Mouse (Mus musculus) ES-Bruce4 (cell line): ENCODE measurements at regions not wholly inside any gene's neighbourhood (a gene's known extent, or its start where the extent isn't known, plus 50 kb on each side); places are given as distances from the start of the nearest gene placed in this dataset.

Experiments
- EP300 ChIP-seq: IDR thresholded peaks from 2 replicates; pipeline ENCODE4 v1.6.1; 2011; ENCODE audit warnings: low read depth, low read length; ENCODE audit not compliant: insufficient read depth
- POLR2A ChIP-seq: IDR thresholded peaks from one replicate; pipeline ENCODE4 v1.8.1; 2011; ENCODE audit warnings: low read length; ENCODE audit not compliant: insufficient read depth

DNA sequence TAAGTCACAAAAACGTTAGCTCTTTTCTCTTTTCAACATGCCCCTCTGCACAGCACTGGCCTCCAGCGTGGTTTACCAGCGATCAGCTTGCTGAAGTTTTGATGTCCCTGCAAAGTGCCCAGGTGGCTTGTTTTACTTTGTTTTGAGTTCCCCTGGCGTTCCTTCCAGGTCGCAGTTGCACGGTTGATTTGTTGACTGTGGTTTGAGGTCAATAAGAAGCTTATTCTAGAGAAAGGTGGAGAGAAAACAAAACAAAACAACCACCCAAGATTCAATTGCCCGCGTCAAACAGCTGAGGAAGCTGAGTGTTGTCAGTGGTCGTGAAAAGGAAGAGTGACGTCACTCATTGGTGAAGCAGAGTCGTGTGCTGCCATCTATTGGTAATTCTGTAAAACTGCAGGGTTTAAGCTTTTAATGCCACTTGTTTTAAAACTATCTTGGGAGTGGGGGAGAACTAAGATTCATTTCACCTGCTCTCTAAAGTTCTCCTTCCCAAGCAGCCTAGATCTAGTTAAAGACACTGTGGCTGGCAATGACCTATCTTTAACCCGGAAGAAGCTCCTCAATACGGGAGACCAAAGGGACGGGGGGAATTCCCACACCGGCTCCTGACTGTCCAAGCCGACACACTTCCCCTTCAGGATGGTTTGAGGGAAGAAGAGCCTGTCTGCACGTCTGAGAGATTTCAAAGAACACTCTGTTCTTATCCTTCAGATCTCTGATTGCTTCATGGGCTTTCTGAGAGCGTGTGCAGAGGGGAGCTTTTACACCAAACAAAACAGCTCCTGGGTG is 170.3 kb upstream of the Olig3 start:
- TF ChIP-seq POLR2A, result no peak
- no peak for TF ChIP-seq EP300
